Mouse (Mus musculus) heart, embryonic 16.5 days (tissue): ENCODE measurements around the gene Arhgef18. TPM values are rescaled to one million over a fixed set of nuclear protein-coding genes. Genes with fewer than 3 reads are reported as not detected.

ENCODE experiments used
- ATAC-seq: fragments of 200-750 bp; cut with Nextera tagmentation; replicated peaks from 2 replicates; pipeline ENCODE4 v1.8.0; 2017; ENCODE audit warnings: moderate number of reproducible peaks; ENCODE audit not compliant: insufficient read depth, low FRiP score; ENCODE audit errors: extremely low read depth
- H3K27ac ChIP-seq: fragments of 300-500 bp; sonication (generic); 2 replicates; pipeline ENCODE4 v1.5.1; 2014; ENCODE audit warnings: mild to moderate bottlenecking, low read length, control low read depth, moderate library complexity
- H3K27me3 ChIP-seq: fragments of 300-500 bp; sonication (generic); 2 replicates; pipeline ENCODE4 v1.6.1; 2014; ENCODE audit warnings: low read length, mixed read lengths; ENCODE audit not compliant: control insufficient read depth, insufficient read depth
- H3K36me3 ChIP-seq: fragments of 300-500 bp; sonication (generic); 2 replicates; pipeline ENCODE4 v1.6.1; 2014; ENCODE audit not compliant: control insufficient read depth, insufficient read depth
- H3K4me1 ChIP-seq: fragments of 300-500 bp; sonication (generic); 2 replicates; pipeline ENCODE4 v1.6.1; 2014; ENCODE audit warnings: low read length, mixed read lengths; ENCODE audit not compliant: control insufficient read depth, insufficient read depth
- H3K4me2 ChIP-seq: fragments of 300-500 bp; sonication (generic); 2 replicates; pipeline ENCODE4 v1.6.1; 2014; ENCODE audit warnings: low read depth, mild to moderate bottlenecking, control low read depth, low read length
- H3K4me3 ChIP-seq: fragments of 300-500 bp; sonication (generic); 2 replicates; pipeline ENCODE4 v1.5.1; 2014; ENCODE audit warnings: mild to moderate bottlenecking, control low read depth, low read length
- H3K9ac ChIP-seq: fragments of 300-500 bp; sonication (generic); 2 replicates; pipeline ENCODE4 v1.6.1; 2014; ENCODE audit warnings: low read length, control low read depth
- H3K9me3 ChIP-seq: fragments of 300-500 bp; sonication (generic); replicated peaks from 2 replicates; pipeline ENCODE4 v1.6.1; 2016; ENCODE audit warnings: low read length; ENCODE audit not compliant: control insufficient read depth
- WGBS: fragments of 180-500 bp; shearing (Covaris S2); extraction: QIAGEN DNeasy Blood & Tissue Kit; methylation state at CpG from one replicate; pipeline ENCODE4 v1.1.7; 2014; 5-methylcytosine and 5-hydroxymethylcytosine counted together
- polyA plus RNA-seq: library from polyadenylated mRNA; unstranded; fragments of >200 nt; fragmentation: Nextera tagmentation; extraction: Ambion mirVana; gene quantifications from 2 replicates; pipeline ENCODE4 v1.2.1, GENCODE M21; 2015

The Arhgef18 gene
- polyA plus RNA-seq, 1 experiment from 2014 or later: 6.8 TPM

DNA sequence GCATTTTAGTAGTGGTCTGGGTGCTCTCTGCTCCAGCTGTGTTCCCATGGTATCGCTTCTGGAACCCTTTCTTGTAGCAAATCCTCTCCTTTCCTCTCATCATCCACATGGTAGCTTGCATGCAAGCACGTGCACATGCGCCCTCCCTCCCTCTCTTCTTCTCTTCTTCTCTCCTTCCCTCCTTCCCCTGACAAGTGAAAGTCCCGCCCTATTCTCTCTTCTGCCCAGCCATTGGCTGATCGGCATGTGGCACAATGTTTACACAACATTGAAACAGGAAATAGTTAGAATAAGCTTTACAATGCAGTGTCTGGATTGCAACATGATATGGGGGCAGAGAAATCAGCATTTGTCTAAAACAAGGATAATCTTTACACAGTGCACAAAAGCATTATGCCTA lies 88.8 kb downstream of the Arhgef18 start:
- Histone ChIP-seq H3K9me3 (no peaks in the 10 kb centered on the region), H3K9ac (no peak overlapping the region), H3K4me2 (no peak overlapping the region), H3K4me1 (no peaks in the 10 kb centered on the region), H3K36me3 (no peaks in the 10 kb centered on the region), H3K27ac (no peak overlapping the region), H3K27me3 (0 out of 2 replicates have a peak, but pooled peaks cover 2% of the 10 kb centered on the region), H3K4me3 (no peak overlapping the region)
- no peak for ATAC-seq
- 57% methylated on average over 5 of the region's 5 CpGs for WGBS

- 0 out of 2 replicates have a peak, but pooled peaks cover 2% of the 10 kb centered on the region for H3K27me3 ChIP-seq
- 77% methylated on average over 22 of the region's 22 CpGs for WGBS
- no peak overlapping the region for H3K9ac ChIP-seq
- no peak overlapping the region for H3K4me3 ChIP-seq
- no peaks in the 10 kb centered on the region for H3K36me3 ChIP-seq
- H3K9me3 ChIP-seq: no peaks in the 10 kb centered on the region
- no peak overlapping the region for H3K4me2 ChIP-seq
- H3K4me1 ChIP-seq: no peaks in the 10 kb centered on the region
- no peak for ATAC-seq
- H3K27ac ChIP-seq: no peak overlapping the region
Observed at GRCm38 (mm10) chr8:3482240-3482740, 89.5 kb downstream of the Arhgef18 start.

DNA sequence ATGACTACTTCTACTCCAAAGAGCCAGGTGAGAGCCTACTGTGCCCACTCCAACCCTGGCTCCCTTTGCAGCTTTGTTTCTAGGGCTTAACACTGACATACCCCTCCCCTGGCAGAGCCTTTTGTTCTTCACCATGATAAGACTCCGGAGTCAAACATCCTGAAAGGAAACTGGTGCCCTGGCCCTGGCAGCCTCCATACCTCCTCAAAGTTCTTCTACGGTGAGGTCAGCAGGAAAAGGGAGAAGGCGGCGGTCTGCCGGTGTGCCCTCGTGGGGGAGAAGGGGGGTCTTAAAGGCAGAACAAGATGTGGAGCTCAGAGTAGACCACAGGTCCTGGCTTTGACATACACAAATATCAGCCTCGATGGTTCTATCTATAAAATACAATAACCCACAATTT lies 90.7 kb downstream of the Arhgef18 start:
- Histone ChIP-seq H3K9ac (no peak overlapping the region), H3K4me3 (no peak overlapping the region), H3K27me3 (0 out of 2 replicates have a peak, but pooled peaks cover 2% of the 10 kb centered on the region), H3K4me1 (no peaks in the 10 kb centered on the region), H3K4me2 (no peak overlapping the region), H3K27ac (no peak overlapping the region), H3K36me3 (no peaks in the 10 kb centered on the region), H3K9me3 (no peaks in the 10 kb centered on the region)
- WGBS: 58% methylated on average over 7 of the region's 7 CpGs
- no peak for ATAC-seq

DNA sequence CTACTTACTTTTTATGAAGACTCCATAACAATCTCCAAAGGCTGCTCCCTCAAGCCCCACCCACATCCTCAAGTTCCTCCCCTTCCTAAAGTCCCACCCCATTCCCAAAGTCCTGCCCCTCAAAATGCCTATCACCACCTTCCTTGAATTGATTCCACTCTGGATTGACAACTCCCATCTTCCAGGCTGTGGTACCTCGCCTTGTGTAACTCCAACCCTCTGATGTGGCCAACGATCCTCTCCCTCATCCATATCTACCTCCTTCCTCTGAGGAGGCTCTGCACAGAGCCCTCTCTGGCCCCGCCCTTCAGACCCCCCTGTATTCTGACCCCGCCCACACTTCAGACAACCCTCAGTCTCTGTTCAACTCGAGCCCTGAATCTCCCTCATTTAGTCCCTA lies 92.4 kb downstream of the Arhgef18 start:
- no peak overlapping the region for H3K4me2 ChIP-seq
- no peak overlapping the region for H3K4me3 ChIP-seq
- H3K27ac ChIP-seq: no peak overlapping the region
- no peak for ATAC-seq
- 24% methylated on average over 5 of the region's 5 CpGs for WGBS
- H3K9me3 ChIP-seq: no peaks in the 10 kb centered on the region
- 0 out of 2 replicates have a peak, but pooled peaks cover 2% of the 10 kb centered on the region for H3K27me3 ChIP-seq
- H3K36me3 ChIP-seq: no peaks in the 10 kb centered on the region
- H3K4me1 ChIP-seq: no peaks in the 10 kb centered on the region
- no peak overlapping the region for H3K9ac ChIP-seq

GRCm38 (mm10) chr8:3492901-3493844 lies 100.4 kb downstream of the Arhgef18 start, which contains the start of gene Zfp358:
TSS of gene Zfp358 (plus strand) at chr8:3493138.
- Histone ChIP-seq H3K4me2 (peak within 1 kb of the TSS; percentile 74), H3K4me3 (peak within 1 kb of the TSS; percentile 98), H3K4me1 (peaks cover 8% of the 10 kb centered on the region), H3K27me3 (no peaks in the 10 kb centered on the region), H3K9me3 (no peaks in the 10 kb centered on the region), H3K9ac (peak within 1 kb of the TSS; percentile 100), H3K36me3 (peaks cover 24% of the 10 kb centered on the region), H3K27ac (peak within 1 kb of the TSS; percentile 84)
- peak; percentile 92 for ATAC-seq
- WGBS: under 1% methylated on average over 57 of the region's 64 CpGs

GRCm38 (mm10) chr8:3493845-3494208 lies 101.0 kb downstream of the Arhgef18 start:
- H3K36me3 ChIP-seq: peaks cover 24% of the 10 kb centered on the region
- H3K4me2 ChIP-seq: peak overlapping the region; percentile 74
- 22% methylated on average over 6 of the region's 6 CpGs for WGBS
- H3K9ac ChIP-seq: peak overlapping the region; percentile 100
- peak overlapping the region; percentile 84; the same call in 1 of the 2 replicates for H3K27ac ChIP-seq
- 0 out of 2 replicates have a peak, but pooled peaks have one; percentile 2 for ATAC-seq
- peaks cover 8% of the 10 kb centered on the region for H3K4me1 ChIP-seq
- H3K4me3 ChIP-seq: peak overlapping the region; percentile 98
- no peaks in the 10 kb centered on the region for H3K27me3 ChIP-seq
- no peaks in the 10 kb centered on the region for H3K9me3 ChIP-seq

- Histone ChIP-seq H3K27ac (no peak overlapping the region), H3K4me2 (no peak overlapping the region), H3K4me3 (no peak overlapping the region), H3K9me3 (no peaks in the 10 kb centered on the region), H3K36me3 (peaks cover 24% of the 10 kb centered on the region), H3K27me3 (no peaks in the 10 kb centered on the region), H3K4me1 (peaks cover 12% of the 10 kb centered on the region), H3K9ac (no peak overlapping the region)
- no peak for ATAC-seq
- 93% methylated on average over 44 of the region's 44 CpGs for WGBS
Observed at GRCm38 (mm10) chr8:3495578-3496427, 103.0 kb downstream of the Arhgef18 start.

DNA sequence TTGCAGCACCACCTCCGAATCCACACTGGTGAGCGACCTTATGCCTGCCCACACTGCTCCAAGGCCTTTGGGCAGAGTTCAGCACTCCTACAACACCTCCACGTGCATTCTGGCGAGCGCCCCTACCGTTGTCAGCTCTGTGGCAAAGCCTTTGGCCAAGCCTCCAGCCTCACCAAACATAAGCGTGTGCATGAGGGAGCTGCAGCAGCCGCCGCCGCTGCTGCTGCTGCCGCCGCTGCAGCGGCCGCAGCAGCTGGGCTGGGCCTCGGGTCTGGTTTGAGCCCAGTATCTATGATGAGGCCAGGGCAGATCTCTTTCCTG lies 103.6 kb downstream of the Arhgef18 start:
- no peak overlapping the region for H3K9ac ChIP-seq
- 85% methylated on average over 15 of the region's 15 CpGs for WGBS

More for the DNA sequence above, 103.6 kb downstream of the Arhgef18 start:
- no peak for ATAC-seq
- Histone ChIP-seq H3K4me1 (peaks cover 18% of the 10 kb centered on the region), H3K9me3 (no peaks in the 10 kb centered on the region), H3K27ac (no peak overlapping the region), H3K4me2 (no peak overlapping the region), H3K27me3 (no peaks in the 10 kb centered on the region), H3K4me3 (no peak overlapping the region), H3K36me3 (peaks cover 24% of the 10 kb centered on the region)
